In the genomic region with DNA sequence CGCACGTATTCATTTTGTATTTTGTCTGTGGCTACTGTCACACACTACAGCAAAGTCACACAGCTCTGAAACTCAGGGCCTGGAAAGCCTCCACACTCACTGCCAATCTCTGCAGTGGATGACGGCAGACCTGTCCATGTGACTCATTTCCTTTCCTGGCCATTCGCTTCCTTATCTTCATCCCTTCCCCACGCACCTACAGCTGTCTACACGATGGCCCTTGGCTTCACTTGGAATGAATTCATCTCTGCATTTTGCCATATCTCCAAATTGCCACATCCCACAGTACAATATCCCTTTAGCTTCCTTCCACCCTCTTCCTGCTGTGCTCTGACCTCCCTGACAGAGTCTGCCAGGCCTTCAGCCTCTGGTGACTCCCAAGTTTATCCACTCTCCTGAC, we compare ENCODE assay signal across 21 mouse cellular contexts. TPM values are rescaled to one million over a fixed set of nuclear protein-coding genes. Genes with fewer than 3 reads are reported as not detected.
DNase-seq lines count a peak whose midpoint lies in the region; ATAC-seq and TF ChIP-seq lines count a peak whose summit lies in the region.
"Had no signal": no experiment of that assay in that cellular context is flagged by ENCODE, and none has a peak within 500 bp of the region (broad histone marks: within the 10 kb centered on the region; RNA-seq: fewer than 3 reads in every experiment).

No protein-coding gene starts in this region.

- H3K4me3 ChIP-seq in liver, postnatal 0 days (ENCODE audit: low read depth, low read length): no peak overlapping the region
- no peak overlapping the region for H3K4me3 ChIP-seq in heart, embryonic 13.5 days
- H3K4me3 ChIP-seq: embryonic facial prominence, embryonic 15.5 days; forebrain, embryonic 15.5 days; hindbrain, embryonic 13.5 days; kidney, embryonic 15.5 days; left cerebral cortex, adult 2 months; limb, embryonic 15.5 days had no signal

- peaks cover 85% of the 10 kb centered on the region for H3K36me3 ChIP-seq in liver, postnatal 0 days (replicated peaks; ENCODE audit: insufficient read depth, low read length)
- H3K36me3 ChIP-seq in heart, embryonic 13.5 days: peaks cover 89% of the 10 kb centered on the region

- TF ChIP-seq EP300 in liver, postnatal 0 days (IDR thresholded peaks at IDR 0.05; ENCODE audit: low read depth): no peak

- no peak overlapping the region for H3K4me2 ChIP-seq in liver, postnatal 0 days (ENCODE audit: low read depth, low read length)
- H3K4me2 ChIP-seq in heart, embryonic 13.5 days: no peak overlapping the region
- H3K4me2 ChIP-seq: embryonic facial prominence, embryonic 15.5 days; forebrain, embryonic 15.5 days; hindbrain, embryonic 13.5 days; kidney, embryonic 15.5 days; limb, embryonic 15.5 days; lung, embryonic 14.5 days had no signal

- DNase-seq in liver, postnatal 0 days: no peak
- DNase-seq in liver: no peak
- peak; percentile 38 for DNase-seq in heart, adult 8-10 months (ENCODE audit: low spot score)
- DNase-seq in heart, postnatal 4 days: peak; percentile 63
- no peak for DNase-seq in adrenal gland, adult 2 months
- no peak for DNase-seq in testis, postnatal 10 days (ENCODE audit: low spot score)
- DNase-seq: cerebellum, adult 11 months; cerebellum, adult 9-11 months; gastrocnemius, postnatal 14 days; kidney, adult 11 months; kidney, postnatal 4 days; lung, embryonic 14.5 days; thymus, postnatal 25 days had no signal

- no peaks in the 10 kb centered on the region for H3K27me3 ChIP-seq in liver, postnatal 0 days (ENCODE audit: insufficient read depth, low read length)
- no peaks in the 10 kb centered on the region for H3K27me3 ChIP-seq in heart, embryonic 13.5 days (replicated peaks)
- H3K27me3 ChIP-seq: embryonic facial prominence, embryonic 15.5 days; forebrain, embryonic 15.5 days; hindbrain, embryonic 13.5 days; kidney, embryonic 15.5 days; limb, embryonic 15.5 days had no signal

- no peaks in the 10 kb centered on the region for H3K9me3 ChIP-seq in liver, postnatal 0 days (ENCODE audit: low read length)
- no peaks in the 10 kb centered on the region for H3K9me3 ChIP-seq in heart, embryonic 13.5 days
- H3K9me3 ChIP-seq: embryonic facial prominence, embryonic 15.5 days; forebrain, embryonic 15.5 days; hindbrain, embryonic 13.5 days; kidney, embryonic 15.5 days; limb, embryonic 15.5 days had no signal

- WGBS in liver, postnatal 0 days (ENCODE audit: insufficient replicate concordance): 71% methylated on average over 6 of the region's 6 CpGs
- 34% methylated on average over 6 of the region's 6 CpGs for WGBS in heart, embryonic 13.5 days

- H3K27ac ChIP-seq in liver, postnatal 0 days (ENCODE audit: low read depth): no peak overlapping the region
- peak overlapping the region; percentile 84 for H3K27ac ChIP-seq in heart, embryonic 13.5 days (replicated peaks)
- H3K27ac ChIP-seq: embryonic facial prominence, embryonic 15.5 days; forebrain, embryonic 15.5 days; hindbrain, embryonic 13.5 days; kidney, embryonic 15.5 days; left cerebral cortex, adult 2 months; limb, embryonic 15.5 days had no signal

- no peak for TF ChIP-seq CTCF in liver, postnatal 0 days (IDR thresholded peaks at IDR 0.05; ENCODE audit: low read depth)

- H3K9ac ChIP-seq in liver, postnatal 0 days (replicated peaks): no peak overlapping the region
- peak overlapping the region; percentile 53 for H3K9ac ChIP-seq in heart, embryonic 13.5 days
- H3K9ac ChIP-seq: embryonic facial prominence, embryonic 15.5 days; forebrain, embryonic 15.5 days; hindbrain, embryonic 13.5 days; kidney, embryonic 15.5 days; limb, embryonic 15.5 days; lung, embryonic 14.5 days had no signal

- peak; percentile 56 for ATAC-seq in liver, postnatal 0 days
- no peak for ATAC-seq in heart, embryonic 13.5 days (ENCODE audit: extremely low read depth, insufficient number of reproducible peaks, low FRiP score, low TSS enrichment)
- ATAC-seq: activated CD4-positive, CD25-positive, alpha-beta regulatory T cell, adult 4 months; forebrain, embryonic 15.5 days had no signal

- H3K4me1 ChIP-seq in liver, postnatal 0 days (ENCODE audit: insufficient read depth): peaks cover 2% of the 10 kb centered on the region; the same call in 1 of the 2 replicates
- H3K4me1 ChIP-seq in heart, embryonic 13.5 days: peaks cover 27% of the 10 kb centered on the region
- H3K4me1 ChIP-seq: embryonic facial prominence, embryonic 15.5 days; forebrain, embryonic 15.5 days; hindbrain, embryonic 13.5 days; kidney, embryonic 15.5 days; limb, embryonic 15.5 days had no signal

RNA-seq across cellular contexts. Expression of a gene that starts 14.6 kb away (rescaled TPM):
- polyA plus RNA-seq in liver, postnatal 0 days (2015; fragmentation: Nextera tagmentation; extraction: Ambion mirVana): 1.2 and 1.9 TPM in 2 replicates
- 10 to 100 TPM; 10.3 to 13.0 (median 11.7) TPM for total RNA-seq in heart, adult 8-10 months (2022)
- 4.1 and 4.4 TPM in 2 replicates for polyA plus RNA-seq in heart, embryonic 13.5 days (2015; fragmentation: Nextera tagmentation; extraction: Ambion mirVana)
- total RNA-seq in heart, postnatal 4 days (2021): 10 to 100 TPM; 17.1 to 17.7 TPM
- 10 to 100 TPM; 17.1 to 18.0 TPM for total RNA-seq in adrenal gland, adult 2 months (2021)
- polyA plus RNA-seq in adrenal gland, adult 2 months (2012; rRNA removed): 36.6 and 39.7 TPM in 2 replicates

RNA-seq across cellular contexts. Expression of a gene that starts 14.6 kb away (rescaled TPM):
- polyA plus RNA-seq in liver, postnatal 0 days (2015; fragmentation: Nextera tagmentation; extraction: Ambion mirVana): 55.2 and 59.7 TPM in 2 replicates
- total RNA-seq in heart, adult 8-10 months (2022): 10 to 100 TPM; 28.8 to 42.8 (median 36.2) TPM
- 73.2 and 81.3 TPM in 2 replicates for polyA plus RNA-seq in heart, embryonic 13.5 days (2015; fragmentation: Nextera tagmentation; extraction: Ambion mirVana)
- 10 to 100 TPM; 60.2 to 60.5 TPM for total RNA-seq in heart, postnatal 4 days (2021)
- 10 to 100 TPM; 55.6 to 68.1 TPM for total RNA-seq in adrenal gland, adult 2 months (2021)
- 10.6 and 12.1 TPM in 2 replicates for polyA plus RNA-seq in adrenal gland, adult 2 months (2012; rRNA removed)

RNA-seq across cellular contexts. Expression of a gene that starts 33.4 kb away (rescaled TPM):
- polyA plus RNA-seq in liver, postnatal 0 days (2015; fragmentation: Nextera tagmentation; extraction: Ambion mirVana): 48.4 and 51.5 TPM in 2 replicates
- 10 to 100 TPM; 14.8 to 17.7 (median 16.2) TPM for total RNA-seq in heart, adult 8-10 months (2022)
- 56.4 and 63.2 TPM in 2 replicates for polyA plus RNA-seq in heart, embryonic 13.5 days (2015; fragmentation: Nextera tagmentation; extraction: Ambion mirVana)
- 10 to 100 TPM; 38.0 to 44.4 TPM for total RNA-seq in heart, postnatal 4 days (2021)
- 100 to 1,000 TPM in 1 of 2 experiments, 10 to 100 TPM in 1; 81.0 to 123 TPM for total RNA-seq in adrenal gland, adult 2 months (2021)
- 158 and 228 TPM in 2 replicates for polyA plus RNA-seq in adrenal gland, adult 2 months (2012; rRNA removed)

RNA-seq across cellular contexts. Expression of a gene that starts 42.6 kb away (rescaled TPM):
- polyA plus RNA-seq in liver, postnatal 0 days (2015; fragmentation: Nextera tagmentation; extraction: Ambion mirVana): 53.9 and 63.0 TPM in 2 replicates
- 1 to 10 TPM in 3 of 4 experiments, under 1 TPM in 1; 0.47 to 1.4 (median 1.0) TPM for total RNA-seq in heart, adult 8-10 months (2022)
- 171 and 186 TPM in 2 replicates for polyA plus RNA-seq in heart, embryonic 13.5 days (2015; fragmentation: Nextera tagmentation; extraction: Ambion mirVana)
- total RNA-seq in heart, postnatal 4 days (2021): 10 to 100 TPM; 68.2 to 73.1 TPM
- 1 to 10 TPM; 3.6 to 4.5 TPM for total RNA-seq in adrenal gland, adult 2 months (2021)
- polyA plus RNA-seq in adrenal gland, adult 2 months (2012; rRNA removed): 6.9 and 8.1 TPM in 2 replicates

Comparison
In these comparisons a context has a peak if more than half of its experiments do, and no peak if none do; other contexts are left out.
1. DNase-seq: peak in heart, adult 8-10 months (single experiment) and heart, postnatal 4 days (single experiment); none in liver, postnatal 0 days (single experiment), liver (single experiment), adrenal gland, adult 2 months (single experiment) and testis, postnatal 10 days (single experiment).